Mouse (Mus musculus): ENCODE results near the gene Phf20.
A peak's percentile ranks its signal among the peaks of the same experiment; 100 is the strongest.
"Not testable (repeated sequence)": the region's sequence is repeated elsewhere in the genome, so short reads cannot be mapped to it uniquely, and the experiment has no call there.

Phf20 gene

GRCm38 (mm10) chr2:156196302-156197128 is at the start of gene Phf20:
Phf20 (plus strand) TSS chr2:156196466.
- DNase-seq (ENCODE audit: low read depth), result peak; percentile 87

- no peak for DNase-seq (ENCODE audit: low read depth)
These were observed 48.9 kb upstream of the Phf20 start for GRCm38 (mm10) chr2:156147316-156147915.

GRCm38 (mm10) chr2:156151538-156151937 is 44.7 kb upstream of the Phf20 start:
- DNase-seq (ENCODE audit: low read depth), result no peak

GRCm38 (mm10) chr2:156165478-156165877 is 30.8 kb upstream of the Phf20 start:
- DNase-seq (ENCODE audit: low read depth), result no peak

- DNase-seq (ENCODE audit: low read depth), result no peak
These were observed 29.7 kb upstream of the Phf20 start for GRCm38 (mm10) chr2:156166557-156166956.

- no peak for DNase-seq (ENCODE audit: low read depth)
These were observed 19.2 kb upstream of the Phf20 start for GRCm38 (mm10) chr2:156177079-156177478.

GRCm38 (mm10) chr2:156177651-156178050 is 18.6 kb upstream of the Phf20 start:
- no peak for DNase-seq (ENCODE audit: low read depth)

- DNase-seq (ENCODE audit: low read depth), result peak; percentile 53
These were observed 17.0 kb upstream of the Phf20 start for GRCm38 (mm10) chr2:156179046-156179795.

- DNase-seq (ENCODE audit: low read depth), result no peak
These were observed 16.5 kb upstream of the Phf20 start for GRCm38 (mm10) chr2:156179796-156180093.

- DNase-seq (ENCODE audit: low read depth), result peak; percentile 100
These were observed 16.0 kb upstream of the Phf20 start, which contains the start of gene Rbm39 for GRCm38 (mm10) chr2:156180094-156180821. Rbm39 (minus strand) TSS chr2:156180238.

- DNase-seq (ENCODE audit: low read depth), result no peak
These were observed 15.3 kb upstream of the Phf20 start for GRCm38 (mm10) chr2:156180824-156181590.

- DNase-seq (ENCODE audit: low read depth), result no peak
These were observed 14.7 kb upstream of the Phf20 start for GRCm38 (mm10) chr2:156181592-156181991.

- not testable (repeated sequence) for DNase-seq (ENCODE audit: low read depth)
These were observed 7.0 kb upstream of the Phf20 start for GRCm38 (mm10) chr2:156189241-156189640.

GRCm38 (mm10) chr2:156190004-156190896 is 6.0 kb upstream of the Phf20 start:
- DNase-seq (ENCODE audit: low read depth), result no peak

GRCm38 (mm10) chr2:156191540-156191939 is 4.7 kb upstream of the Phf20 start:
- no peak for DNase-seq (ENCODE audit: low read depth)

GRCm38 (mm10) chr2:156192068-156192467 is 4.2 kb upstream of the Phf20 start:
- no peak for DNase-seq (ENCODE audit: low read depth)

GRCm38 (mm10) chr2:156193066-156193862 is 3.0 kb upstream of the Phf20 start:
- no peak for DNase-seq (ENCODE audit: low read depth)

- no peak for DNase-seq (ENCODE audit: low read depth)
These were observed 1.7 kb upstream of the Phf20 start for GRCm38 (mm10) chr2:156194571-156194970.

GRCm38 (mm10) chr2:156197129-156197911 is 1.1 kb downstream of the Phf20 start:
- DNase-seq (ENCODE audit: low read depth), result no peak
